Mouse (Mus musculus) heart, adult 2 months (tissue): ENCODE measurements around the gene Robo2. TPM values are rescaled to one million over a fixed set of nuclear protein-coding genes. Genes with fewer than 3 reads are reported as not detected.

Experiments
- DNase-seq, 2 experiments: peaks; one replicate each; pipeline ENCODE4 v3.0.0; 2021
- H3K27ac ChIP-seq: fragments of 200-600 bp; 2 replicates; pipeline ENCODE4 v1.8.1; 2022
- H3K27me3 ChIP-seq: fragments of 200-500 bp; 2 replicates; pipeline ENCODE4 v1.6.1; 2012; ENCODE audit warnings: mild to moderate bottlenecking, low read length, inconsistent platforms, mixed read lengths; ENCODE audit not compliant: control insufficient read depth, insufficient read depth
- H3K36me3 ChIP-seq: fragments of 200-500 bp; 2 replicates; pipeline ENCODE4 v1.6.1; 2012; ENCODE audit warnings: low read length, inconsistent platforms; ENCODE audit not compliant: control insufficient read depth, insufficient read depth
- H3K4me1 ChIP-seq: fragments of 200-500 bp; 2 replicates; pipeline ENCODE4 v1.6.1; 2011; ENCODE audit warnings: low read length; ENCODE audit not compliant: control insufficient read depth, insufficient read depth
- H3K4me3 ChIP-seq: fragments of 200-600 bp; 2 replicates; pipeline ENCODE4 v1.8.1; 2022
- H3K79me2 ChIP-seq: fragments of 200-500 bp; replicated peaks from 2 replicates; pipeline ENCODE4 v1.6.1; 2012; ENCODE audit warnings: mild to moderate bottlenecking, inconsistent platforms, low read length, moderate library complexity, mixed read lengths; ENCODE audit not compliant: control insufficient read depth, insufficient read depth
- H3K9ac ChIP-seq: fragments of 200-500 bp; 2 replicates; pipeline ENCODE4 v1.6.1; 2012; ENCODE audit warnings: low read depth, mild to moderate bottlenecking, control low read depth, inconsistent platforms, low read length, mixed read lengths
- CTCF ChIP-seq: fragments of 200-600 bp; IDR thresholded peaks from 2 replicates; pipeline ENCODE4 v1.8.1; 2022; ENCODE audit warnings: antibody characterized with exemption, mild to moderate bottlenecking, moderate library complexity
- EP300 ChIP-seq: fragments of 200-500 bp; IDR thresholded peaks from 2 replicates; pipeline ENCODE4 v1.6.1; 2011; ENCODE audit warnings: low read depth, low read length, control low read depth; ENCODE audit not compliant: insufficient read depth
- POLR2A ChIP-seq: fragments of 200-500 bp; IDR thresholded peaks from 2 replicates; pipeline ENCODE4 v1.6.1; 2011; ENCODE audit warnings: mild to moderate bottlenecking, low read depth, low read length, control low read depth; ENCODE audit not compliant: insufficient read depth
- WGBS: fragments of 180-500 bp; shearing (Covaris S2); methylation state at CpG from one replicate; pipeline ENCODE4 v1.1.7; 2018; 5-methylcytosine and 5-hydroxymethylcytosine counted together
- intact Hi-C: fragments of 180-260 bp; cut with DNase I; formaldehyde crosslinking; loops from one replicate; pipeline ENCODE4 v1.15.1; 2025
- polyA plus RNA-seq: library from polyadenylated mRNA; depleted of rRNA; stranded (reverse); fragments of >200 nt; gene quantifications from 2 replicates; pipeline ENCODE4 v1.2.3, GENCODE M21; 2012
- total RNA-seq, 2 experiments: library from RNA; stranded (reverse); gene quantifications; 2 replicates each; pipeline ENCODE4 v1.2.3; 2021

Robo2 gene
- total and polyA plus RNA-seq, 3 experiments = 0.39 to 1.0 (median 0.70) TPM

GRCm38 (mm10) chr16:74274596-74274995 is 137.0 kb downstream of the Robo2 start:
- no peak for TF ChIP-seq POLR2A
- TF ChIP-seq EP300 = no peak
- no peak for TF ChIP-seq CTCF
- Histone ChIP-seq H3K9ac (no peak overlapping the region), H3K27me3 (no peaks in the 10 kb centered on the region), H3K4me1 (no peaks in the 10 kb centered on the region; the same call in 1 of the 2 replicates), H3K27ac (no peak overlapping the region), H3K79me2 (no peaks in the 10 kb centered on the region), H3K4me3 (no peak overlapping the region), H3K36me3 (no peaks in the 10 kb centered on the region)
- intact Hi-C loops = no loop called here
- WGBS = 66% methylated on average over 1 of the region's 1 CpGs
- no peak for DNase-seq

- no peak overlapping the region for H3K9ac ChIP-seq
- H3K36me3 ChIP-seq = no peaks in the 10 kb centered on the region
- H3K79me2 ChIP-seq = no peaks in the 10 kb centered on the region
- no peak for DNase-seq
- H3K4me3 ChIP-seq = no peak overlapping the region
- no peaks in the 10 kb centered on the region for H3K27me3 ChIP-seq
- TF ChIP-seq EP300 (no peak), CTCF (no peak), POLR2A (no peak)
- H3K4me1 ChIP-seq = no peaks in the 10 kb centered on the region
- no peak overlapping the region for H3K27ac ChIP-seq
- 70% methylated on average over 4 of the region's 4 CpGs for WGBS
- intact Hi-C loops = no loop called here
Observed at GRCm38 (mm10) chr16:74272993-74273392, 138.6 kb downstream of the Robo2 start.

- intact Hi-C loops = no loop called here
- H3K4me1 ChIP-seq = no peaks in the 10 kb centered on the region
- DNase-seq = no peak
- no peaks in the 10 kb centered on the region for H3K79me2 ChIP-seq
- no peak overlapping the region for H3K4me3 ChIP-seq
- H3K27ac ChIP-seq = no peak overlapping the region
- H3K27me3 ChIP-seq = no peaks in the 10 kb centered on the region
- WGBS = 88% methylated on average over 2 of the region's 2 CpGs
- no peaks in the 10 kb centered on the region for H3K36me3 ChIP-seq
- TF ChIP-seq CTCF = no peak
- TF ChIP-seq POLR2A = no peak
- no peak for TF ChIP-seq EP300
- no peak overlapping the region for H3K9ac ChIP-seq
Observed at GRCm38 (mm10) chr16:74258241-74258640, 153.4 kb downstream of the Robo2 start.

GRCm38 (mm10) chr16:74244452-74244851 is 167.2 kb downstream of the Robo2 start:
- Histone ChIP-seq H3K4me3 (no peak overlapping the region), H3K9ac (no peak overlapping the region), H3K79me2 (no peaks in the 10 kb centered on the region), H3K4me1 (no peaks in the 10 kb centered on the region), H3K27me3 (no peaks in the 10 kb centered on the region), H3K36me3 (no peaks in the 10 kb centered on the region), H3K27ac (no peak overlapping the region)
- intact Hi-C loops = no loop called here
- DNase-seq = no peak
- WGBS = 89% methylated on average over 5 of the region's 5 CpGs
- no peak for TF ChIP-seq POLR2A
- TF ChIP-seq CTCF = no peak
- no peak for TF ChIP-seq EP300

GRCm38 (mm10) chr16:74241534-74241933 is 170.1 kb downstream of the Robo2 start:
- DNase-seq = no peak
- Histone ChIP-seq H3K79me2 (no peaks in the 10 kb centered on the region), H3K27ac (no peak overlapping the region), H3K27me3 (no peaks in the 10 kb centered on the region), H3K4me1 (no peaks in the 10 kb centered on the region), H3K4me3 (no peak overlapping the region), H3K36me3 (no peaks in the 10 kb centered on the region), H3K9ac (no peak overlapping the region)
- no peak for TF ChIP-seq POLR2A
- intact Hi-C loops = no loop called here
- WGBS = 74% methylated on average over 1 of the region's 1 CpGs

- no peak for TF ChIP-seq POLR2A
- TF ChIP-seq CTCF = no peak
- TF ChIP-seq EP300 = no peak
- no peak overlapping the region for H3K9ac ChIP-seq
- H3K4me1 ChIP-seq = peaks cover 1% of the 10 kb centered on the region
- WGBS = 84% methylated on average over 2 of the region's 2 CpGs
- no peaks in the 10 kb centered on the region for H3K36me3 ChIP-seq
- no peak overlapping the region for H3K27ac ChIP-seq
- H3K4me3 ChIP-seq = no peak overlapping the region
- H3K79me2 ChIP-seq = no peaks in the 10 kb centered on the region
- H3K27me3 ChIP-seq = no peaks in the 10 kb centered on the region
- no peak for DNase-seq
- intact Hi-C loops = no loop called here
Observed at GRCm38 (mm10) chr16:74237411-74237930, 174.2 kb downstream of the Robo2 start.

- H3K9ac ChIP-seq = no peak overlapping the region
- no peak overlapping the region for H3K27ac ChIP-seq
- no peaks in the 10 kb centered on the region for H3K79me2 ChIP-seq
- no peak for DNase-seq
- peaks cover 1% of the 10 kb centered on the region for H3K4me1 ChIP-seq
- no peak overlapping the region for H3K4me3 ChIP-seq
- H3K36me3 ChIP-seq = no peaks in the 10 kb centered on the region
- TF ChIP-seq CTCF (no peak), POLR2A (no peak), EP300 (no peak)
- H3K27me3 ChIP-seq = no peaks in the 10 kb centered on the region
- intact Hi-C loops = no loop called here
- 86% methylated on average over 6 of the region's 6 CpGs for WGBS
Observed at GRCm38 (mm10) chr16:74234393-74235059, 177.1 kb downstream of the Robo2 start.
